In the genomic region with DNA sequence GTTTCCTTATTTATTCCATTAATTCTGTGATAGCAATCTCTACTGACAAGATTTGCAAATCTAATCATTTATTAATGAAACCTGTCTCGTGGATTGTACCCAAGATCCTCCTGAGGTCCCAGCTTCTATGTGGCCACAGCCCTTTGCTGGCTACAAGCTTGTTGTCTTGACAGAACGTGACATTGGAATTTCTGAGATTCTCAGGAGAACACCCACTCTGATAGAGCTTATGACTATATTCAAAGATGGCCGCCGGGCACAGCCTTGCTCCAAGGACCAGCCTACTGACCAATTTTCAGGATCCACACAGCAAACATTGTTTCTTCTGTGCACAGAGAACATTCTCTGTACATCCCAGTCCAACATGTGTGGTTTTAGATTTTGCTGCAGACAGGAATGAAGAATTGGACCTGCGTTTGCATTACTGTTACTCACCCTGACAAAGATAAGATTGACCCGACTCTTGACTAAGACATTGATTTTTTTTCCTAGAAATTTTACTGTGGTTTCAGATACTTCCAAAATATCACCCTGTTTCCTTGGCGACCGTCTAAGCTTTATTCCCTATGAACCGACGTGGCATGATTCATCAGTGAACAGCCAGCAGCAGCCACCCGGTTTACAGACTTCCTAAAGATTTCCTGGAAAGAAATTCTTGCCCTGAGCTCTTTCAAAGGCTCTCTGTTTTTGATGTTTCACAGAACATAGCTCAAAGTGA, we compare ENCODE assay signal across 21 mouse cellular contexts.
DNase-seq lines count a peak whose midpoint lies in the region; ATAC-seq lines count a peak whose summit lies in the region.
"Had no signal": no experiment of that assay in that cellular context is flagged by ENCODE, and none has a peak within 500 bp of the region (broad histone marks: within the 10 kb centered on the region; RNA-seq: fewer than 3 reads in every experiment).

No protein-coding gene starts in this region.

- H3K36me3 ChIP-seq in forebrain, embryonic 14.5 days (ENCODE audit: control insufficient read depth, insufficient read depth, low read length): no peaks in the 10 kb centered on the region
- no peaks in the 10 kb centered on the region for H3K36me3 ChIP-seq in forebrain, embryonic 12.5 days (replicated peaks)
- H3K36me3 ChIP-seq in neural tube, embryonic 15.5 days: no peaks in the 10 kb centered on the region
- H3K36me3 ChIP-seq in midbrain, embryonic 15.5 days (replicated peaks): no peaks in the 10 kb centered on the region
- no peaks in the 10 kb centered on the region for H3K36me3 ChIP-seq in embryonic facial prominence, embryonic 10.5 days (replicated peaks)
- H3K36me3 ChIP-seq: embryonic facial prominence, embryonic 12.5 days; limb, embryonic 13.5 days had no signal

- no peak for ATAC-seq in forebrain, embryonic 14.5 days
- no peak for ATAC-seq in forebrain, embryonic 12.5 days (ENCODE audit: low FRiP score)
- ATAC-seq in neural tube, embryonic 15.5 days (ENCODE audit: low FRiP score): no peak
- no peak for ATAC-seq in midbrain, embryonic 15.5 days (replicated peaks)
- no peak for ATAC-seq in inflammation-experienced regulatory T-cells, adult 6 months
- ATAC-seq: lung, postnatal 0 days had no signal

- H3K27me3 ChIP-seq in forebrain, embryonic 14.5 days (replicated peaks; ENCODE audit: control insufficient read depth, insufficient read depth, low read length): no peaks in the 10 kb centered on the region
- no peaks in the 10 kb centered on the region for H3K27me3 ChIP-seq in forebrain, embryonic 12.5 days
- H3K27me3 ChIP-seq in neural tube, embryonic 15.5 days (replicated peaks): no peaks in the 10 kb centered on the region
- no peaks in the 10 kb centered on the region for H3K27me3 ChIP-seq in midbrain, embryonic 15.5 days (replicated peaks)
- no peaks in the 10 kb centered on the region for H3K27me3 ChIP-seq in embryonic facial prominence, embryonic 10.5 days (replicated peaks; ENCODE audit: low read depth, poor library complexity, severe bottlenecking)
- H3K27me3 ChIP-seq: CH12.LX; embryonic facial prominence, embryonic 12.5 days; limb, embryonic 13.5 days; megakaryocyte, embryonic 14.5 days had no signal

- no peak overlapping the region for H3K4me3 ChIP-seq in forebrain, embryonic 14.5 days (ENCODE audit: low read depth, low read length)
- H3K4me3 ChIP-seq in forebrain, embryonic 12.5 days (replicated peaks): no peak overlapping the region
- no peak overlapping the region for H3K4me3 ChIP-seq in neural tube, embryonic 15.5 days (replicated peaks)
- H3K4me3 ChIP-seq in midbrain, embryonic 15.5 days: no peak overlapping the region
- H3K4me3 ChIP-seq in embryonic facial prominence, embryonic 10.5 days: no peak overlapping the region
- H3K4me3 ChIP-seq: embryonic facial prominence, embryonic 12.5 days; gastrocnemius, adult 2 months; limb, embryonic 13.5 days; megakaryocyte, embryonic 14.5 days had no signal

- no peak overlapping the region for H3K9ac ChIP-seq in forebrain, embryonic 14.5 days (ENCODE audit: low read length)
- no peak overlapping the region for H3K9ac ChIP-seq in forebrain, embryonic 12.5 days
- H3K9ac ChIP-seq in neural tube, embryonic 15.5 days (replicated peaks): no peak overlapping the region
- no peak overlapping the region for H3K9ac ChIP-seq in midbrain, embryonic 15.5 days
- H3K9ac ChIP-seq: embryonic facial prominence, embryonic 12.5 days; limb, embryonic 13.5 days; liver, embryonic 14.5 days had no signal

- WGBS in forebrain, embryonic 14.5 days: 71% methylated on average over 11 of the region's 11 CpGs
- 83% methylated on average over 11 of the region's 11 CpGs for WGBS in forebrain, embryonic 12.5 days
- WGBS in neural tube, embryonic 15.5 days: 59% methylated on average over 11 of the region's 11 CpGs
- 49% methylated on average over 11 of the region's 11 CpGs for WGBS in midbrain, embryonic 15.5 days
- WGBS in embryonic facial prominence, embryonic 10.5 days: 88% methylated on average over 11 of the region's 11 CpGs

- no peaks in the 10 kb centered on the region for H3K9me3 ChIP-seq in forebrain, embryonic 14.5 days (replicated peaks; ENCODE audit: control insufficient read depth, low read length)
- no peaks in the 10 kb centered on the region for H3K9me3 ChIP-seq in forebrain, embryonic 12.5 days
- H3K9me3 ChIP-seq in neural tube, embryonic 15.5 days (replicated peaks): no peaks in the 10 kb centered on the region
- H3K9me3 ChIP-seq in midbrain, embryonic 15.5 days: no peaks in the 10 kb centered on the region
- H3K9me3 ChIP-seq in embryonic facial prominence, embryonic 10.5 days: peaks cover 5% of the 10 kb centered on the region
- H3K9me3 ChIP-seq: embryonic facial prominence, embryonic 12.5 days; megakaryocyte, embryonic 14.5 days had no signal

- DNase-seq in forebrain, embryonic 14.5 days (ENCODE audit: low spot score): no peak
- no peak for DNase-seq in neural tube, embryonic 10.5 days (ENCODE audit: extremely low spot score, low spot score)
- DNase-seq in embryonic facial prominence, embryonic 10.5 days (ENCODE audit: low spot score): no peak
- DNase-seq in thymus, postnatal 4 days: no peak
- DNase-seq: cerebellum, adult 8-10 months; gastrocnemius, adult 2 months; kidney, adult 8-10 months; kidney, postnatal 25 days; layer of hippocampus, adult 9-11 months; right cerebral cortex, postnatal 25 days; thymus, postnatal 14 days had no signal

- no peak overlapping the region for H3K4me2 ChIP-seq in forebrain, embryonic 14.5 days (ENCODE audit: low read length)
- no peak overlapping the region for H3K4me2 ChIP-seq in forebrain, embryonic 12.5 days
- H3K4me2 ChIP-seq in neural tube, embryonic 15.5 days: no peak overlapping the region
- H3K4me2 ChIP-seq in midbrain, embryonic 15.5 days: no peak overlapping the region
- H3K4me2 ChIP-seq: embryonic facial prominence, embryonic 12.5 days; limb, embryonic 13.5 days had no signal

- peaks cover 37% of the 10 kb centered on the region for H3K4me1 ChIP-seq in forebrain, embryonic 14.5 days (ENCODE audit: control insufficient read depth, insufficient read depth, low read length)
- H3K4me1 ChIP-seq in forebrain, embryonic 12.5 days: peaks cover 37% of the 10 kb centered on the region
- peaks cover 27% of the 10 kb centered on the region for H3K4me1 ChIP-seq in neural tube, embryonic 15.5 days
- peaks cover 35% of the 10 kb centered on the region for H3K4me1 ChIP-seq in midbrain, embryonic 15.5 days
- H3K4me1 ChIP-seq in embryonic facial prominence, embryonic 10.5 days: peaks cover 29% of the 10 kb centered on the region

- H3K27ac ChIP-seq in forebrain, embryonic 14.5 days (ENCODE audit: low read depth, low read length): peak overlapping the region; percentile 55; the same call in 1 of the 2 replicates
- H3K27ac ChIP-seq in forebrain, embryonic 12.5 days: no peak overlapping the region
- H3K27ac ChIP-seq in neural tube, embryonic 15.5 days (replicated peaks): 0 out of 2 replicates have a peak overlapping the region, but pooled peaks have one; percentile 9
- peak overlapping the region; percentile 72 for H3K27ac ChIP-seq in midbrain, embryonic 15.5 days
- H3K27ac ChIP-seq in embryonic facial prominence, embryonic 10.5 days (replicated peaks): no peak overlapping the region
- H3K27ac ChIP-seq: embryonic facial prominence, embryonic 12.5 days; gastrocnemius, adult 2 months; limb, embryonic 13.5 days; liver, embryonic 14.5 days had no signal

Comparison
In these comparisons a context has a peak if more than half of its experiments do, and no peak if none do; other contexts are left out.
1. H3K27ac ChIP-seq: peak in forebrain, embryonic 14.5 days (single experiment), neural tube, embryonic 15.5 days (single experiment) and midbrain, embryonic 15.5 days (single experiment); none in forebrain, embryonic 12.5 days (single experiment) and embryonic facial prominence, embryonic 10.5 days (single experiment).